Comparison of ENCODE assay signal across 8 mouse cellular contexts in the genomic region with DNA sequence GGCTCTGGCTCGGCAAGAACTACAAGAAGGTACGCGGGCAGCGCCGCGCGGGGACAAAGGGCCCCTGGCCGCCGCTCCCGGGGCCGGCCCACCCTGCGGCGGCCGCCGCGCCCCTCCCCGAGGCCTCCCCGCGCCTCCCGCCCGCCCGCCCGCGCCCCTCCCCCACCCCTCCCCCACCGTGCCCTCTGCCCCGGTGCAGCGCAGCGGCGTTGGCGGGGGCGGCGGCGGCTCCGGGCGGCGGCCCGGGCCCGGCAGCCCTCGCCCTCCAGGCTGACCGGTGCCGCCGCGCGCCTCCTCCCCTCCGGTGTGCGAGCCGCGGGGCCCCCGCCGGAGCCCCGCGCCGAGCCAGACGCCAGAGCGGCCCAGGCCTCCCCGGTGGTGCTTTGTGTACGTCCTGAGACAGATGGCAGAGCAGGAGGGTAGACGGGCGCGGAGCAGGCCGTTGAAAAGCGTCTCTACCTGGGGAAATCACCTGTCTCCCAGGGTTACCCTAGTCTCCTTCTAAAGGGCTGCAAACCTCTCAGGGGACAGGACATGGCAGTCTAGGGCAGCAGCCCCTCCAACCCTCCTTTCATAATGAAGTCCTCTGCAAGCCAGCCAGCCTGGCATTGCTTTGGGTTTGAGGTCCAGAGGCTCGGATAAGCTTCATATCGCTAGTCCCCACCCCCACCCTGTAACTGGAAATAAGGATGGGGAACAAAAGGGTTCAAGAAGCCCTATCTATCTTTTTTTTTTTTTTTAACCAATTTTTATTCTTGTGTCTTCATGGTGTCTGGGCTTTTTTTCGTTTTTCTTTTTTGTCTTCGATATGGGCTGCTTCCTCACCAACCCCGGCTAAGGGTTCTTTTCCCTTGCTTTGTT. TPM values are rescaled to one million over a fixed set of nuclear protein-coding genes. Genes with fewer than 3 reads are reported as not detected.
A peak's percentile ranks its signal among the peaks of the same experiment; 100 is the strongest.
DNase-seq lines count a peak whose midpoint lies in the region; ATAC-seq and TF ChIP-seq lines count a peak whose summit lies in the region.

No protein-coding gene starts in this region.

- TF ChIP-seq EP300 in heart, adult 2 months (IDR thresholded peaks at IDR 0.05; ENCODE audit: insufficient read depth, low read depth, low read length) = no peak

- peak overlapping the region; percentile 92 for H3K27ac ChIP-seq in heart, adult 2 months
- H3K27ac ChIP-seq in forebrain, embryonic 10.5 days = peak overlapping the region; percentile 98
- H3K27ac ChIP-seq in hindbrain, embryonic 13.5 days = peak overlapping the region; percentile 98
- H3K27ac ChIP-seq in limb, embryonic 15.5 days = peak overlapping the region; percentile 96
- peak overlapping the region; percentile 94 for H3K27ac ChIP-seq in midbrain, postnatal 0 days (ENCODE audit: low read depth, low read length)
- peak overlapping the region; percentile 96 for H3K27ac ChIP-seq in stomach, embryonic 16.5 days (ENCODE audit: low read length)

- no peak for DNase-seq in heart, adult 2 months
- DNase-seq in heart, adult 11 months = no peak
- peak; percentile 48 for DNase-seq in c-Kit-positive CD71-positive TER-119-negative erythroid progenitor cells, embryonic 14.5 days (ENCODE audit: low read depth)
- peak; percentile 60 for DNase-seq in forebrain, embryonic 10.5 days (ENCODE audit: extremely low spot score, low spot score)
- peak; percentile 48 for DNase-seq in midbrain, postnatal 0 days (ENCODE audit: low spot score)

- 1% methylated on average over 34 of the region's 67 CpGs for WGBS in heart, adult 2 months
- 2% methylated on average over 56 of the region's 67 CpGs for WGBS in forebrain, embryonic 10.5 days
- WGBS in hindbrain, embryonic 13.5 days = 2% methylated on average over 25 of the region's 67 CpGs
- WGBS in limb, embryonic 15.5 days = under 1% methylated on average over 43 of the region's 67 CpGs
- WGBS in midbrain, postnatal 0 days = 1% methylated on average over 22 of the region's 67 CpGs
- WGBS in stomach, embryonic 16.5 days = 2% methylated on average over 31 of the region's 67 CpGs

- intact Hi-C loops in heart, adult 2 months (cut with DNase I) = loop anchor here (1.0 to 5.0 kb wide), 4 partner anchors 33 to 97 kb away; a partner anchor contains a TSS

- no peaks in the 10 kb centered on the region for H3K9me3 ChIP-seq in forebrain, embryonic 10.5 days
- no peaks in the 10 kb centered on the region for H3K9me3 ChIP-seq in hindbrain, embryonic 13.5 days
- H3K9me3 ChIP-seq in limb, embryonic 15.5 days = no peaks in the 10 kb centered on the region
- H3K9me3 ChIP-seq in midbrain, postnatal 0 days (ENCODE audit: low read length) = no peaks in the 10 kb centered on the region
- H3K9me3 ChIP-seq in stomach, embryonic 16.5 days (replicated peaks; ENCODE audit: control insufficient read depth, low read length) = no peaks in the 10 kb centered on the region

- peak overlapping the region; percentile 97 for H3K9ac ChIP-seq in heart, adult 2 months (ENCODE audit: low read depth, low read length)
- peak overlapping the region; percentile 99 for H3K9ac ChIP-seq in hindbrain, embryonic 13.5 days
- H3K9ac ChIP-seq in limb, embryonic 15.5 days = peak overlapping the region; percentile 95
- H3K9ac ChIP-seq in midbrain, postnatal 0 days (replicated peaks; ENCODE audit: low read length, poor library complexity, severe bottlenecking) = peak overlapping the region; percentile 93
- H3K9ac ChIP-seq in stomach, embryonic 16.5 days (ENCODE audit: low read length) = peak overlapping the region; percentile 99

- peaks cover 5% of the 10 kb centered on the region for H3K4me1 ChIP-seq in heart, adult 2 months (ENCODE audit: control insufficient read depth, insufficient read depth, low read length)
- peaks cover 20% of the 10 kb centered on the region for H3K4me1 ChIP-seq in forebrain, embryonic 10.5 days
- H3K4me1 ChIP-seq in hindbrain, embryonic 13.5 days (replicated peaks) = peaks cover 14% of the 10 kb centered on the region
- H3K4me1 ChIP-seq in limb, embryonic 15.5 days = peaks cover 13% of the 10 kb centered on the region
- peaks cover 7% of the 10 kb centered on the region; the same call in 1 of the 2 replicates for H3K4me1 ChIP-seq in midbrain, postnatal 0 days (ENCODE audit: insufficient read depth, low read length)
- H3K4me1 ChIP-seq in stomach, embryonic 16.5 days (ENCODE audit: control insufficient read depth, insufficient read depth, low read length) = peaks cover 12% of the 10 kb centered on the region

- TF ChIP-seq POLR2A in heart, adult 2 months (IDR thresholded peaks at IDR 0.05; ENCODE audit: insufficient read depth, low read depth, low read length) = no peak

- peak overlapping the region; percentile 65 for H3K4me3 ChIP-seq in heart, adult 2 months
- H3K4me3 ChIP-seq in forebrain, embryonic 10.5 days = peak overlapping the region; percentile 96
- peak overlapping the region; percentile 91 for H3K4me3 ChIP-seq in hindbrain, embryonic 13.5 days
- peak overlapping the region; percentile 88 for H3K4me3 ChIP-seq in limb, embryonic 15.5 days
- peak overlapping the region; percentile 92 for H3K4me3 ChIP-seq in midbrain, postnatal 0 days (ENCODE audit: low read depth, low read length)
- peak overlapping the region; percentile 91 for H3K4me3 ChIP-seq in stomach, embryonic 16.5 days (replicated peaks; ENCODE audit: low read length)

- no peak for TF ChIP-seq CTCF in heart, adult 2 months (IDR thresholded peaks at IDR 0.05)
- TF ChIP-seq CTCF in midbrain, postnatal 0 days (IDR thresholded peaks at IDR 0.05) = no peak

- peaks cover 2% of the 10 kb centered on the region for H3K36me3 ChIP-seq in heart, adult 2 months (ENCODE audit: control insufficient read depth, insufficient read depth, low read length)
- peaks cover 40% of the 10 kb centered on the region for H3K36me3 ChIP-seq in forebrain, embryonic 10.5 days (replicated peaks)
- peaks cover 31% of the 10 kb centered on the region for H3K36me3 ChIP-seq in hindbrain, embryonic 13.5 days
- H3K36me3 ChIP-seq in limb, embryonic 15.5 days = peaks cover 32% of the 10 kb centered on the region
- peaks cover 23% of the 10 kb centered on the region for H3K36me3 ChIP-seq in midbrain, postnatal 0 days (ENCODE audit: insufficient read depth, low read length)
- H3K36me3 ChIP-seq in stomach, embryonic 16.5 days (ENCODE audit: control insufficient read depth, insufficient read depth, low read length) = peaks cover 5% of the 10 kb centered on the region; the same call in 1 of the 2 replicates

- peak overlapping the region; percentile 89 for H3K4me2 ChIP-seq in hindbrain, embryonic 13.5 days
- H3K4me2 ChIP-seq in limb, embryonic 15.5 days = peak overlapping the region; percentile 66
- H3K4me2 ChIP-seq in midbrain, postnatal 0 days (ENCODE audit: low read depth, low read length, poor library complexity, severe bottlenecking) = peak overlapping the region; percentile 65
- H3K4me2 ChIP-seq in stomach, embryonic 16.5 days (ENCODE audit: low read depth, low read length) = peak overlapping the region; percentile 75

- no peaks in the 10 kb centered on the region for H3K27me3 ChIP-seq in heart, adult 2 months (ENCODE audit: control insufficient read depth, insufficient read depth, low read length)
- peaks cover 21% of the 10 kb centered on the region for H3K27me3 ChIP-seq in forebrain, embryonic 10.5 days (ENCODE audit: poor library complexity, severe bottlenecking)
- H3K27me3 ChIP-seq in hindbrain, embryonic 13.5 days = peaks cover 3% of the 10 kb centered on the region; the same call in 1 of the 2 replicates
- no peaks in the 10 kb centered on the region for H3K27me3 ChIP-seq in limb, embryonic 15.5 days
- H3K27me3 ChIP-seq in midbrain, postnatal 0 days (ENCODE audit: insufficient read depth, low read length) = no peaks in the 10 kb centered on the region
- no peaks in the 10 kb centered on the region for H3K27me3 ChIP-seq in stomach, embryonic 16.5 days (ENCODE audit: control insufficient read depth, insufficient read depth, low read length)

- H3K79me2 ChIP-seq in heart, adult 2 months (replicated peaks; ENCODE audit: control insufficient read depth, insufficient read depth, low read length) = no peaks in the 10 kb centered on the region

- peak; percentile 63 for ATAC-seq in hindbrain, embryonic 13.5 days (ENCODE audit: low FRiP score)
- peak; percentile 17; the same call in 1 of the 2 replicates for ATAC-seq in limb, embryonic 15.5 days (ENCODE audit: insufficient number of reproducible peaks, low FRiP score, low TSS enrichment, low read depth)
- ATAC-seq in midbrain, postnatal 0 days (ENCODE audit: low FRiP score) = 0 out of 2 replicates have a peak, but pooled peaks have one; percentile 21
- peak; percentile 57 for ATAC-seq in stomach, embryonic 16.5 days (ENCODE audit: insufficient read depth, low FRiP score)

RNA-seq across cellular contexts. Expression of a gene that starts 0.6 kb away (rescaled TPM):
- total RNA-seq in heart, adult 2 months (2021) = 10 to 100 TPM; 75.5 to 77.6 TPM
- polyA plus RNA-seq in heart, adult 2 months (2012; rRNA removed) = 49.1 and 61.1 TPM in 2 replicates
- 72.0 and 73.6 TPM in 2 replicates for polyA plus RNA-seq in forebrain, embryonic 10.5 days (2016; fragmentation: Nextera tagmentation; extraction: Ambion mirVana)
- 195 and 196 TPM in 2 replicates for polyA plus RNA-seq in hindbrain, embryonic 13.5 days (2015; fragmentation: Nextera tagmentation; extraction: Ambion mirVana)
- 80.7 and 84.4 TPM in 2 replicates for polyA plus RNA-seq in limb, embryonic 15.5 days (2015; fragmentation: Nextera tagmentation; extraction: Ambion mirVana)
- 216 and 233 TPM in 2 replicates for total RNA-seq in midbrain, postnatal 0 days (2014; rRNA removed)
- 129 and 143 TPM in 2 replicates for polyA plus RNA-seq in midbrain, postnatal 0 days (2015; fragmentation: Nextera tagmentation; extraction: Ambion mirVana)
- 59.5 and 62.4 TPM in 2 replicates for polyA plus RNA-seq in stomach, embryonic 16.5 days (2015; fragmentation: Nextera tagmentation; extraction: Ambion mirVana)

RNA-seq across cellular contexts. Expression of a gene that starts 34.3 kb away (rescaled TPM):
- 100 to 1,000 TPM; 242 to 302 TPM for total RNA-seq in heart, adult 2 months (2021)
- polyA plus RNA-seq in heart, adult 2 months (2012; rRNA removed) = 379 and 468 TPM in 2 replicates
- 712 and 780 TPM in 2 replicates for polyA plus RNA-seq in forebrain, embryonic 10.5 days (2016; fragmentation: Nextera tagmentation; extraction: Ambion mirVana)
- polyA plus RNA-seq in hindbrain, embryonic 13.5 days (2015; fragmentation: Nextera tagmentation; extraction: Ambion mirVana) = 933 and 943 TPM in 2 replicates
- 1,269 and 1,341 TPM in 2 replicates for polyA plus RNA-seq in limb, embryonic 15.5 days (2015; fragmentation: Nextera tagmentation; extraction: Ambion mirVana)
- total RNA-seq in midbrain, postnatal 0 days (2014; rRNA removed) = 648 and 715 TPM in 2 replicates
- polyA plus RNA-seq in midbrain, postnatal 0 days (2015; fragmentation: Nextera tagmentation; extraction: Ambion mirVana) = 946 and 1,057 TPM in 2 replicates
- 2,126 and 2,216 TPM in 2 replicates for polyA plus RNA-seq in stomach, embryonic 16.5 days (2015; fragmentation: Nextera tagmentation; extraction: Ambion mirVana)

RNA-seq across cellular contexts. Expression of a gene that starts 38.8 kb away (rescaled TPM):
- total RNA-seq in heart, adult 2 months (2021) = 1 to 10 TPM; 3.5 to 3.8 TPM
- polyA plus RNA-seq in heart, adult 2 months (2012; rRNA removed) = 2.9 and 4.1 TPM in 2 replicates
- polyA plus RNA-seq in forebrain, embryonic 10.5 days (2016; fragmentation: Nextera tagmentation; extraction: Ambion mirVana) = 1.9 and 2.0 TPM in 2 replicates
- 4.1 and 4.2 TPM in 2 replicates for polyA plus RNA-seq in hindbrain, embryonic 13.5 days (2015; fragmentation: Nextera tagmentation; extraction: Ambion mirVana)
- polyA plus RNA-seq in limb, embryonic 15.5 days (2015; fragmentation: Nextera tagmentation; extraction: Ambion mirVana) = 4.7 and 7.4 TPM in 2 replicates
- total RNA-seq in midbrain, postnatal 0 days (2014; rRNA removed) = 24.6 and 28.6 TPM in 2 replicates
- 4.9 and 5.4 TPM in 2 replicates for polyA plus RNA-seq in midbrain, postnatal 0 days (2015; fragmentation: Nextera tagmentation; extraction: Ambion mirVana)
- 2.7 and 3.9 TPM in 2 replicates for polyA plus RNA-seq in stomach, embryonic 16.5 days (2015; fragmentation: Nextera tagmentation; extraction: Ambion mirVana)

RNA-seq across cellular contexts. Expression of a gene that starts 48.2 kb away (rescaled TPM):
- 10 to 100 TPM; 15.8 to 16.9 TPM for total RNA-seq in heart, adult 2 months (2021)
- polyA plus RNA-seq in heart, adult 2 months (2012; rRNA removed) = 12.5 and 17.8 TPM in 2 replicates
- 40.9 and 42.9 TPM in 2 replicates for polyA plus RNA-seq in forebrain, embryonic 10.5 days (2016; fragmentation: Nextera tagmentation; extraction: Ambion mirVana)
- 81.9 and 83.8 TPM in 2 replicates for polyA plus RNA-seq in hindbrain, embryonic 13.5 days (2015; fragmentation: Nextera tagmentation; extraction: Ambion mirVana)
- polyA plus RNA-seq in limb, embryonic 15.5 days (2015; fragmentation: Nextera tagmentation; extraction: Ambion mirVana) = 40.8 and 42.9 TPM in 2 replicates
- 94.3 and 103 TPM in 2 replicates for total RNA-seq in midbrain, postnatal 0 days (2014; rRNA removed)
- 91.6 and 93.8 TPM in 2 replicates for polyA plus RNA-seq in midbrain, postnatal 0 days (2015; fragmentation: Nextera tagmentation; extraction: Ambion mirVana)
- 37.0 and 38.5 TPM in 2 replicates for polyA plus RNA-seq in stomach, embryonic 16.5 days (2015; fragmentation: Nextera tagmentation; extraction: Ambion mirVana)

RNA-seq across cellular contexts. Expression of a gene that starts 48.3 kb away (rescaled TPM):
- total RNA-seq in heart, adult 2 months (2021) = 10 to 100 TPM; 45.2 to 48.2 TPM
- polyA plus RNA-seq in heart, adult 2 months (2012; rRNA removed) = 25.0 and 25.1 TPM in 2 replicates
- polyA plus RNA-seq in forebrain, embryonic 10.5 days (2016; fragmentation: Nextera tagmentation; extraction: Ambion mirVana) = 161 and 164 TPM in 2 replicates
- polyA plus RNA-seq in hindbrain, embryonic 13.5 days (2015; fragmentation: Nextera tagmentation; extraction: Ambion mirVana) = 126 and 139 TPM in 2 replicates
- polyA plus RNA-seq in limb, embryonic 15.5 days (2015; fragmentation: Nextera tagmentation; extraction: Ambion mirVana) = 60.1 and 62.1 TPM in 2 replicates
- total RNA-seq in midbrain, postnatal 0 days (2014; rRNA removed) = 63.1 and 82.0 TPM in 2 replicates
- polyA plus RNA-seq in midbrain, postnatal 0 days (2015; fragmentation: Nextera tagmentation; extraction: Ambion mirVana) = 145 and 157 TPM in 2 replicates
- polyA plus RNA-seq in stomach, embryonic 16.5 days (2015; fragmentation: Nextera tagmentation; extraction: Ambion mirVana) = 72.0 and 75.5 TPM in 2 replicates

Comparison
In these comparisons a context has a peak if more than half of its experiments do, and no peak if none do; other contexts are left out.
1. DNase-seq: peak in c-Kit-positive CD71-positive TER-119-negative erythroid progenitor cells, embryonic 14.5 days (single experiment), forebrain, embryonic 10.5 days (single experiment) and midbrain, postnatal 0 days (single experiment); none in heart, adult 2 months (0 of 2) and heart, adult 11 months (single experiment).
2. Peak in every context shown above with its lines, with median percentiles within 50 percentile points of each other: H3K27ac ChIP-seq, H3K4me3 ChIP-seq, H3K9ac ChIP-seq, ATAC-seq and H3K4me2 ChIP-seq.